Mouse (Mus musculus) lung, embryonic 15.5 days (tissue): ENCODE measurements around the gene Hoxb9. TPM values are rescaled to one million over a fixed set of nuclear protein-coding genes. Genes with fewer than 3 reads are reported as not detected.

Source experiments
- ATAC-seq: fragments of 200-750 bp; cut with Nextera tagmentation; 2 replicates; pipeline ENCODE4 v1.8.0; 2017; ENCODE audit warnings: moderate number of reproducible peaks, borderline replicate concordance; ENCODE audit not compliant: low FRiP score, low TSS enrichment; ENCODE audit errors: extremely low read depth
- H3K27ac ChIP-seq: fragments of 300-500 bp; sonication (generic); 2 replicates; pipeline ENCODE4 v1.5.1; 2015; ENCODE audit warnings: moderate library complexity, mild to moderate bottlenecking, inconsistent platforms
- H3K27me3 ChIP-seq: fragments of 300-500 bp; sonication (generic); 2 replicates; pipeline ENCODE4 v1.6.1; 2015; ENCODE audit warnings: inconsistent platforms
- H3K36me3 ChIP-seq: fragments of 300-500 bp; sonication (generic); 2 replicates; pipeline ENCODE4 v1.6.1; 2015; ENCODE audit warnings: inconsistent platforms
- H3K4me1 ChIP-seq: fragments of 300-500 bp; sonication (generic); 2 replicates; pipeline ENCODE4 v1.6.1; 2015; ENCODE audit warnings: inconsistent platforms
- H3K4me2 ChIP-seq: fragments of 300-500 bp; sonication (generic); 2 replicates; pipeline ENCODE4 v1.6.1; 2015; ENCODE audit warnings: inconsistent platforms, mild to moderate bottlenecking, moderate library complexity
- H3K4me3 ChIP-seq: fragments of 300-500 bp; sonication (generic); 2 replicates; pipeline ENCODE4 v1.5.1; 2015; ENCODE audit warnings: mild to moderate bottlenecking, inconsistent platforms
- H3K9ac ChIP-seq: fragments of 300-500 bp; sonication (generic); 2 replicates; pipeline ENCODE4 v1.6.1; 2015; ENCODE audit warnings: inconsistent platforms
- H3K9me3 ChIP-seq: fragments of 300-500 bp; sonication (generic); 2 replicates; pipeline ENCODE4 v1.6.1; 2016; ENCODE audit warnings: inconsistent platforms
- WGBS: fragments of 180-500 bp; shearing (Covaris S2); methylation state at CpG from one replicate; pipeline ENCODE4 v1.1.7; 2015; 5-methylcytosine and 5-hydroxymethylcytosine counted together
- polyA plus RNA-seq: library from polyadenylated mRNA; unstranded; fragments of >200 nt; fragmentation: Nextera tagmentation; extraction: Ambion mirVana; gene quantifications from 2 replicates; pipeline ENCODE4 v1.2.1, GENCODE M21; 2015

The Hoxb9 gene
- polyA plus RNA-seq, 1 experiment from 2014 or later, result 0.27 TPM

DNA sequence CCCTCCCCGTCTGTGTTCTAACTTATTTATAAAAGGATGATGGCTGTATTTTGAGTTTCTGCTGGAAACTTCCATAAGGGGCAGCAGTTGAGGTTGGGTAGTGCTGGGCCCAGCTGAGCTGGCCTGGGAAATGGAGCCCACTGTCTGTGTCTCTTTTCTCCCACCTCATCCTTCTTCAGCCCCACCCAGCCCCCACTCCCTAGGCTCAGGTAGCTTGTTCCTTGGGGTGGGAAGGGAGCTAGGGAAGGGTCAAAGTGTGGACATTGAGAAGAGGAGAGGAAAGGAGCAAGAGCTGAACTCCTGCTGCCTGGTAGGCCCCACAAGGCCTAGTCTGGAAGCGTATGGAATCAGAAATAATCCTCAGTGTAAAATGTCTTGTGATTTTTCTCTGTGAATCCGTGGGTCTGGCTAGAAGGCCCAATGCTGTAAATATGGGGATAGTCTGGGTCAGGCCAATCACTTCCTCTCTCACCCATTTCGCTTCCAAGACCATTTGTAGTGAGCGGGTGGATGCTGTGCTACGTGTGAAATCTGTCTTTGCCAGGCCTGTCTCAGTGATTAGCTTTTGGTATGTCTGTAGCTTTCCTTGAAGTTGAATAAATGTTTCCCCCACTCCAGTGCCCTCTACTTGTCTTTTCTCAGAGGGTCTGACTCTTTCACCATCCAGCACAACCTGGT lies 34.4 kb downstream of the Hoxb9 start:
- Histone ChIP-seq H3K27ac (peak overlapping the region; percentile 99), H3K4me1 (peaks cover 17% of the 10 kb centered on the region), H3K4me3 (peak overlapping the region; percentile 59), H3K9me3 (no peaks in the 10 kb centered on the region), H3K27me3 (peaks cover 87% of the 10 kb centered on the region), H3K9ac (peak overlapping the region; percentile 88), H3K4me2 (peak overlapping the region; percentile 70), H3K36me3 (no peaks in the 10 kb centered on the region)
- no peak for ATAC-seq
- WGBS, result 37% methylated on average over 6 of the region's 6 CpGs

DNA sequence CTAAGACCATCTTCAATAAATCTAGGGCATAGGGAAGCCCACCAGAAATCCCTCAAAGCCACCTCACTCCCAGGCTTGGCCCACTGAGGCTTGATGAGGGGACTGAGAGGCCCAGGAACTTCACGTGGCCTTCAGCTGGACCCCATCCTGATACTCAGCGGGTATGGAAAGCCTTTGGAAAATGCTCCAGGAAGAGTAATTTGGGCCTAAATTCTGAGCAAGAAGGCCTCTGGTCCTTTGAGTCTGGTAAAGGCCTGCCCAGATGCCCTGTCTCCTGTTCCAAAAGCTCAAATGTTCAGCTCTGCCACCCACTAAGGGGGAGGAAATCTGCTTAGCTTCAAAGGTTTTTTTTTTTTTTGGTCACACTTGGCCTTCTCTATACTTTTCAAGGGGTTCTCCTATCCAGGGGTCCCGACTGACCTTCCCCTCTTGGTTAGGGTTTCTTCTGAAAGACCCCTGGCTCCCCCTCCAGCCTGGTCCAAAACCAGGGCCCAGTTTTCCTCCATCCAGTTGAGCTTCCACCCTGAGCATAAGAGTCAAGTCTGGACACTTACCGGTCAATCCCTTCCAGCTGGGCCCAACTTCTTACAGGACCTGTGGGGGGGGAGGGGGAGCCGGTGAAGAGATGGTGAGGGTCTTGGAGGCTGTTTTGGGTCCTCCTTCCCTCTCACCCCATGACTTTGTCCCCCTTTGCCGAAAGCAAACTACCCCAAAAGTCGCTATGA lies 35.1 kb downstream of the Hoxb9 start:
- Histone ChIP-seq H3K4me3 (peak overlapping the region; percentile 59), H3K4me1 (peaks cover 19% of the 10 kb centered on the region), H3K4me2 (peak overlapping the region; percentile 70), H3K9me3 (no peaks in the 10 kb centered on the region), H3K27me3 (peaks cover 87% of the 10 kb centered on the region), H3K36me3 (no peaks in the 10 kb centered on the region), H3K9ac (peak overlapping the region; percentile 88), H3K27ac (peak overlapping the region; percentile 99)
- 24% methylated on average over 7 of the region's 7 CpGs for whole genome bisulfite sequencing
- no peak for ATAC-seq

GRCm38 (mm10) chr11:96306908-96307269 lies 35.6 kb downstream of the Hoxb9 start:
- 15% methylated on average over 13 of the region's 13 CpGs for WGBS
- H3K36me3 ChIP-seq, result no peaks in the 10 kb centered on the region
- peak overlapping the region; percentile 70 for H3K4me2 ChIP-seq
- peak overlapping the region; percentile 88 for H3K9ac ChIP-seq
- peak overlapping the region; percentile 99 for H3K27ac ChIP-seq
- peaks cover 86% of the 10 kb centered on the region for H3K27me3 ChIP-seq
- H3K9me3 ChIP-seq, result no peaks in the 10 kb centered on the region
- H3K4me3 ChIP-seq, result peak overlapping the region; percentile 59
- no peak for ATAC-seq
- peaks cover 19% of the 10 kb centered on the region for H3K4me1 ChIP-seq

GRCm38 (mm10) chr11:96308763-96309162 lies 37.5 kb downstream of the Hoxb9 start:
- peaks cover 86% of the 10 kb centered on the region for H3K27me3 ChIP-seq
- peak overlapping the region; percentile 59 for H3K4me3 ChIP-seq
- H3K27ac ChIP-seq, result peak overlapping the region; percentile 99
- H3K9me3 ChIP-seq, result no peaks in the 10 kb centered on the region
- 15% methylated on average over 4 of the region's 4 CpGs for WGBS
- H3K4me2 ChIP-seq, result peak overlapping the region; percentile 70
- no peak for ATAC-seq
- no peaks in the 10 kb centered on the region for H3K36me3 ChIP-seq
- peaks cover 27% of the 10 kb centered on the region for H3K4me1 ChIP-seq
- H3K9ac ChIP-seq, result peak overlapping the region; percentile 88

- Histone ChIP-seq H3K36me3 (no peaks in the 10 kb centered on the region), H3K4me2 (peak overlapping the region; percentile 70), H3K9ac (peak overlapping the region; percentile 88), H3K4me3 (peak overlapping the region; percentile 59), H3K27me3 (peaks cover 89% of the 10 kb centered on the region), H3K9me3 (no peaks in the 10 kb centered on the region), H3K4me1 (peaks cover 32% of the 10 kb centered on the region), H3K27ac (peak overlapping the region; percentile 99)
- 14% methylated on average over 4 of the region's 4 CpGs for WGBS
- ATAC-seq, result peak; percentile 54
Observed at GRCm38 (mm10) chr11:96309288-96309687, 38.0 kb downstream of the Hoxb9 start.

DNA sequence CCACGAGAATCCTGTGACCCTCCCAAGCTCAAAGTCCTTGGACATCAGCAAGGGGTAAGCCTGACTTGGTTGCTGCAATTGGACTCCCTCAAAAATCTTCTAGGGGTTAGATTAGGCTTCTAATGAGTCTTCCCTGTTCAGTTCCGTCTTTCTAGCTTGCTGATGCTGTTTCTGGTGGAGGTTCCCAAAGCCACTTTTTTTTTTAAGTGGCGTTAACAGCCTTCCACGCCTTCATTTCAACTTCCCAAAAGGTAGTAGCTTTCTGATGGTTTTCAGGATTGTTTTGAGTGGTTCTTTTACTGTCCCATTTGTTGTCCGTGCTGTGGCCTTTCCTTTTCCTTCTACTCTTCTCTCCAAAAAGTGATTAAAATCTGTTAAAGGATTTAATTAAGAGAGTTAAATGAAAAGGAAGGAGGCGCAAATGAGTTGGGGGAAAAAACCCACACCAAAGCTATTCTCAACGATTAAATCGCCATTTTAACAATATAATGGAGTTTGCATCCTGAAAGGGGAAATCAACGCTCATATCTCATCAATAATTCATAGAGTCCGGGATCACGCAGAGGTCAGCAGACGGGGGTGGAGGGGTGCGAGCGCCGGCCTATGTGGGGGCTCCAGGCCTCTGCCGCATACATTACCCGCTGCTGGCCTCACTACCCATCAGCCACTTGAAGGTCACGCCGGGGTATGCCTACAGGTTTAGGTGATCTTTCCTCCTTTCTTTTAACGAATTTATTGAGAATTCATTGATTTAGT lies 39.1 kb downstream of the Hoxb9 start:
- Histone ChIP-seq H3K4me2 (peak overlapping the region; percentile 70), H3K4me1 (peaks cover 33% of the 10 kb centered on the region), H3K27me3 (peaks cover 86% of the 10 kb centered on the region), H3K36me3 (no peaks in the 10 kb centered on the region), H3K9me3 (no peaks in the 10 kb centered on the region), H3K9ac (peak overlapping the region; percentile 51), H3K4me3 (peak overlapping the region; percentile 59), H3K27ac (peak overlapping the region; percentile 99)
- no peak for ATAC-seq
- 15% methylated on average over 20 of the region's 20 CpGs for WGBS

- no peak for ATAC-seq
- peaks cover 86% of the 10 kb centered on the region for H3K27me3 ChIP-seq
- H3K27ac ChIP-seq, result peak overlapping the region; percentile 99
Observed at GRCm38 (mm10) chr11:96311097-96311496, 39.8 kb downstream of the Hoxb9 start.

GRCm38 (mm10) chr11:96311520-96312417 lies 40.5 kb downstream of the Hoxb9 start:
- Histone ChIP-seq H3K27ac (peak overlapping the region; percentile 99), H3K36me3 (no peaks in the 10 kb centered on the region), H3K4me3 (peak overlapping the region; percentile 59), H3K9me3 (no peaks in the 10 kb centered on the region), H3K27me3 (peaks cover 85% of the 10 kb centered on the region), H3K4me1 (peaks cover 43% of the 10 kb centered on the region), H3K4me2 (peak overlapping the region; percentile 70), H3K9ac (peak overlapping the region; percentile 51)
- 2% methylated on average over 31 of the region's 31 CpGs for WGBS
- ATAC-seq, result peak; percentile 84

More at GRCm38 (mm10) chr11:96311097-96311496, 39.8 kb downstream of the Hoxb9 start:
- 13% methylated on average over 6 of the region's 6 CpGs for WGBS
- H3K9ac ChIP-seq, result peak overlapping the region; percentile 51
- no peaks in the 10 kb centered on the region for H3K9me3 ChIP-seq
- H3K4me1 ChIP-seq, result peaks cover 37% of the 10 kb centered on the region
- peak overlapping the region; percentile 70 for H3K4me2 ChIP-seq
- H3K36me3 ChIP-seq, result no peaks in the 10 kb centered on the region
- H3K4me3 ChIP-seq, result peak overlapping the region; percentile 59

DNA sequence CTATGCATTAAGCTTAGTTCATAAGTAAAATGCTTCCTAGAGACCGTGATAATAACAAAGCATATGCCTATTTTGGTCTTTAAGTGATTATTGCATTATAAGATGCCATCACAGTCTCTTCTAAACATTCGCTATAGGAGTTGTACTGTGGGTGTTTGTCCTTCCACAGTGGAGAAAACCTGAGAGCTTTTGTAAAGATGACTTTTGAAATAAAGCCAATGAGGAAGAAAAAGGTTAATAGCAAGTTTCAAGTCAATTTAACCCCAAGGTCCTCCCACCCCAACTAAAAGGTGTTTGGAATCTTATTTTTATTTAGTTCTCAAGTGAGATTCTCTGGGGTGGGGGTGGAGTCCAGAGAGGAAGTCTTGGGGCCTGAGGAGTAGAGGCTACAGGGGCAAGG lies 41.9 kb downstream of the Hoxb9 start:
- peak overlapping the region; percentile 67; the same call in 1 of the 2 replicates for H3K9ac ChIP-seq
- H3K27ac ChIP-seq, result peak overlapping the region; percentile 99
- no peaks in the 10 kb centered on the region for H3K9me3 ChIP-seq
- 0 out of 2 replicates have a peak overlapping the region, but pooled peaks have one; percentile 47 for H3K4me3 ChIP-seq
- WGBS, result 44% methylated on average over 2 of the region's 2 CpGs
- H3K4me1 ChIP-seq, result peaks cover 47% of the 10 kb centered on the region
- peaks cover 82% of the 10 kb centered on the region for H3K27me3 ChIP-seq
- ATAC-seq, result no peak
- H3K36me3 ChIP-seq, result no peaks in the 10 kb centered on the region
- peak overlapping the region; percentile 70 for H3K4me2 ChIP-seq

DNA sequence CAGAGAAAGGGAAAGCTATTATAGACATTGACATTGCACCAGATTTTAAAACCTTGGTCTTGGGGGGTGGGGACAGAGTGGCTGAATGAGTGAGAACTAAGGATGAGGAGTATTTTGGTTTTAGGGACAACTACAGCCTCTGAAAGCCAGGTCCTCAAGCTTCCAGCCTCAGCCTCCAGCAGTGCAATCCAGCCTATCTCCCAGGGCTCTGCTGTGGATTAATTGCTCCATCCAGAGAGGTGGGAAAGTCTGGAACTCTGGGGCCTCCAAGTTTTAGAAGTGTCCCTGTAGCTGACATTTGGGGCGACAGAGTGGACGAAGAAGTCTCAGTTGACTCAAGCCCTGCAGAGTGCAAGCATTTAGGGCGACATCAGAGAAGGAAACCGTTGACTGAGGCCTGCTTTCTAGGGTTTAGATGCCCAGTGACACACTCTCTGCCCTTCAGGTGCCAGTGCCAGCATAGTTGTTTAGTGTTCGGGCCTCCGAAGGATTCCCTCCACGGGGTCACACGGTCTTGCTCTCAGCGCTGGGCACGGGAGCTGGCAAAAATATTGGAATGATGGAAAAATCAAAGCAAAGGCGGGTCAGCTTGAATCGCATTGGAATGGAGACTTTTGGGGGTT lies 42.7 kb downstream of the Hoxb9 start:
- Histone ChIP-seq H3K4me3 (peak overlapping the region; percentile 47), H3K27me3 (peaks cover 83% of the 10 kb centered on the region), H3K9me3 (no peaks in the 10 kb centered on the region), H3K4me2 (peak overlapping the region; percentile 70), H3K36me3 (no peaks in the 10 kb centered on the region), H3K4me1 (peaks cover 43% of the 10 kb centered on the region), H3K9ac (peak overlapping the region; percentile 67), H3K27ac (peak overlapping the region; percentile 99)
- ATAC-seq, result no peak
- 13% methylated on average over 12 of the region's 12 CpGs for WGBS
